Mouse (Mus musculus) erythroblast, embryonic 14.5 days (primary cell): Measurements from ENCODE around the gene Ptpdc1.

Experiments used
- GATA1 ChIP-seq: IDR thresholded peaks from 2 replicates; pipeline ENCODE4 v1.6.1; 2012; ENCODE audit warnings: low read length, inconsistent platforms, mixed read lengths
- TAL1 ChIP-seq: IDR thresholded peaks from 3 replicates; pipeline ENCODE4 v1.6.1; 2012; ENCODE audit warnings: low read length, inconsistent platforms, mixed read lengths

DNA sequence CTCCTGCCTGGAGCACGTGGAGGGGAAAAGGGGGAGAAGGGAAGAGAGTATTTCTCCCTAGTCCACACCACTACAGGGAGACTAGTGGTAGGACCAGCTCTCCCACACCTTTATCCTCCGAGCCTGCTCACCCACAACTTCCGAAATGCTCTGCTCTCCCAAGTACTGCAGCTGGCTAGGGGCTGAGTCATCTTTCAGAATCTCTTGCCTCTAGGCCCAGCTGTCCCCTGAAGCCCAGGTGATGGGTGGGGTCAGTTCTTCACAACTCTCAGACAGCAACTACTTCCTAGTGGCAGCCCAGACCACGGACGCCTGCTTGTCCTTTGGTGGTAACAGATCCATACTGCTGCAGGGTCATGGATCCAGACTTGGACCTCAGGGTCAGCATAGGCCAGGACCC, 54.2 kb downstream of the Ptpdc1 start:
- TF ChIP-seq GATA1, result no peak
- TF ChIP-seq TAL1, result no peak
